Mouse (Mus musculus) NIH3T3 (cell line): ENCODE data around the gene Trim47.
"Not testable (repeated sequence)": the region's sequence is repeated elsewhere in the genome, so short reads cannot be mapped to it uniquely, and the experiment has no call there.

Experiments
- DNase-seq: peaks from one replicate; pipeline ENCODE4 v3.0.0-alpha.2; 2012; ENCODE audit warnings: low read depth

Gene Trim47

GRCm38 (mm10) chr11:116138096-116138467 is 11.1 kb upstream of the Trim47 start:
- DNase-seq: no peak

GRCm38 (mm10) chr11:116134171-116134570 is 7.2 kb upstream of the Trim47 start:
- DNase-seq: no peak

- DNase-seq: peak; percentile 21
Measured at GRCm38 (mm10) chr11:116133497-116133896, 6.5 kb upstream of the Trim47 start.

- DNase-seq: peak; percentile 21
Measured at GRCm38 (mm10) chr11:116132366-116133333, 5.6 kb upstream of the Trim47 start.

- DNase-seq: no peak
Measured at GRCm38 (mm10) chr11:116131349-116132170, 4.5 kb upstream of the Trim47 start.

- DNase-seq: peak; percentile 95
Measured at GRCm38 (mm10) chr11:116130488-116131205, 3.6 kb upstream of the Trim47 start, which contains the start of gene Trim65. TSS of gene Trim65 (minus strand) at chr11:116131128.

- peak; percentile 48 for DNase-seq
Measured at GRCm38 (mm10) chr11:116129993-116130487, 3.0 kb upstream of the Trim47 start.

GRCm38 (mm10) chr11:116129091-116129790 is 2.2 kb upstream of the Trim47 start:
- no peak for DNase-seq

GRCm38 (mm10) chr11:116127986-116128385 is 976 bp upstream of the Trim47 start:
- DNase-seq: no peak

- no peak for DNase-seq
Measured at GRCm38 (mm10) chr11:116126261-116126660, 749 bp downstream of the Trim47 start.

GRCm38 (mm10) chr11:116121731-116122245 is 5.2 kb downstream of the Trim47 start:
- DNase-seq: not testable (repeated sequence)

GRCm38 (mm10) chr11:116117819-116118218 is 9.2 kb downstream of the Trim47 start:
- peak; percentile 64 for DNase-seq

- DNase-seq: peak; percentile 86
Measured at GRCm38 (mm10) chr11:116117241-116117640, 9.8 kb downstream of the Trim47 start.

- no peak for DNase-seq
Measured at GRCm38 (mm10) chr11:116111611-116112203, 15.3 kb downstream of the Trim47 start.

- no peak for DNase-seq
Measured at GRCm38 (mm10) chr11:116111067-116111466, 15.9 kb downstream of the Trim47 start.

GRCm38 (mm10) chr11:116110540-116110939 is 16.5 kb downstream of the Trim47 start:
- DNase-seq: peak; percentile 68

GRCm38 (mm10) chr11:116110131-116110530 is 16.9 kb downstream of the Trim47 start:
- peak; percentile 92 for DNase-seq

- DNase-seq: peak; percentile 63
Measured at GRCm38 (mm10) chr11:116109441-116110081, 17.4 kb downstream of the Trim47 start.

- DNase-seq: peak; percentile 92
Measured at GRCm38 (mm10) chr11:116108464-116109137, 18.4 kb downstream of the Trim47 start.
